Mouse (Mus musculus) fat pad, adult 2 months (tissue): ENCODE measurements at regions not wholly inside any gene's neighbourhood (a gene's known extent, or its start where the extent isn't known, plus 50 kb on each side); places are given as distances from the start of the nearest gene placed in this dataset.

ENCODE experiments used
- DNase-seq: peaks from one replicate; pipeline ENCODE4 v3.0.0-alpha.2; 2011; ENCODE audit warnings: low read depth, low spot score; ENCODE audit errors: extremely low read depth

DNA sequence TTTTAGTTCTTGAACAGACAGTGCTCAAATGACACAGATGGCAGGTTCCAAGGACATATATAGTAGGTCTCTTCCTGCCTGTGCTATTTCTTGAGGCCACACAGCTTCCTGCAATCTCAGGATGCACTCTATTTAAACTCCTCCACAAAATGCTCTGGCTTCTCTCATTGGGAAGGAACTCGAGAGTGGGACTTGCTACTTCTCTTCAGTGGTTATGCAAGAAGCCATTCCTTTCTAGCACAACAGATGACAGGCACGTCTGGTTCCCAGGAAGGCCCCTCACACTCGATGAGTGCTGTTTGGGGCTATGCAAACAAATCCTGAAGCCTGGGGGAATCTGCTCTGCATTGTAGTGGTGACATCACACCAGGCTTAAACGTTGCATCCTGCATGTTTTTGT is 425.6 kb upstream of the Kazn start:
- DNase-seq: no peak

DNA sequence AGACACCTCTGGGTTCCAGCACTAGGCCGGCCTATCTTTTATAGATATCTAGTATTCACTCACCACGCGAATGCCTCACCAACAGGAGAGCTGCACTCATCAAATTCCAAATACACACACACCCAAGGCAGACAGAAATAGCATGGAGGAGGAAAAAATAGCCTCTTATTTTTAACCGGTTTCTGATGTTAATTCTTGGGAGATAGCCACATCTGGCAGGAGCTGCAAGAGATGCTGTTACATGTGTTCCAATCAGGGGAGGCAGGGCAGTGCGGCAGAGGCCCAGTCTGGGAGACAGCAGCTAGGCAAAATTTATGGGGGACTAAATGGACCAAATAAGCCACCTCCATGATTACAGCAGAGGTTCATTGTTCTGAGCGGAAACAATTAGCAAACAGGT is 419.0 kb upstream of the Kazn start:
- no peak for DNase-seq

DNA sequence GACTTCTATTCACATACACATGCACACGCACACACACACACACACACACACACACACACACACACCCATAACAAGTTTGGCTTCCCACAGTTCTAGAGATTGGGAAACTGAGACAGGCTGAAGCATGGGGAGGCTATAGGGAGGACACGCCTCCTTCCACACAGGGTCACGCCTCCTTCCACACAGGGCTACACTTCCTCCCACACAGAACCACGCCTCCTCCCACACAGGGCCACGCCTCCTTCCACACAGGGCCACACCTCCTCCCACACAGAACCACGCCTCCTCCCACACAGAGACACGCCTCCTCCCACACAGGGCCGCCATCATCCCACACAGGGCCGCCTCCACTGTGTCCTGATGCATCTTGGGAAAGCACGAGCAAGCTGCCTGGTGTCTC is 401.9 kb upstream of the Kazn start:
- no peak for DNase-seq

DNA sequence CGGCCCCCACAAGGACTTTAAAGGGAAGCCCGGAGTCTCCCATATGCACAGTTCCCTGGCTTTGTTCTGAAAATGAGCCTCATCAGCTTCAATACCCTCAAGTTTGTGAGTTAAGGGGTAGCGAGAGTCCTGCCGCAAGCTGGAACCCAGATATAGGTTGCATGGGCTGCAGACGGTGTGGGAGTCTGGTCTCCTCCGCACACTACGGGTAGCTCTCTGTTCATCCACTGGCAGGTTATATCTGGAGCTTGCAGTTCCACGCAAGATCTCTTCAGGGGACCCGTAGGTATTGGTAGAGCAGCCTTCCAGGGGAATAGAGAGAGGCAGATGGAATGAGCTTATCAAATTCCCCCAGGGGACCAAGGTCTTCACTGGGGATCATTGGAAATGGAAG is 400.1 kb upstream of the Kazn start:
- no peak for DNase-seq

DNA sequence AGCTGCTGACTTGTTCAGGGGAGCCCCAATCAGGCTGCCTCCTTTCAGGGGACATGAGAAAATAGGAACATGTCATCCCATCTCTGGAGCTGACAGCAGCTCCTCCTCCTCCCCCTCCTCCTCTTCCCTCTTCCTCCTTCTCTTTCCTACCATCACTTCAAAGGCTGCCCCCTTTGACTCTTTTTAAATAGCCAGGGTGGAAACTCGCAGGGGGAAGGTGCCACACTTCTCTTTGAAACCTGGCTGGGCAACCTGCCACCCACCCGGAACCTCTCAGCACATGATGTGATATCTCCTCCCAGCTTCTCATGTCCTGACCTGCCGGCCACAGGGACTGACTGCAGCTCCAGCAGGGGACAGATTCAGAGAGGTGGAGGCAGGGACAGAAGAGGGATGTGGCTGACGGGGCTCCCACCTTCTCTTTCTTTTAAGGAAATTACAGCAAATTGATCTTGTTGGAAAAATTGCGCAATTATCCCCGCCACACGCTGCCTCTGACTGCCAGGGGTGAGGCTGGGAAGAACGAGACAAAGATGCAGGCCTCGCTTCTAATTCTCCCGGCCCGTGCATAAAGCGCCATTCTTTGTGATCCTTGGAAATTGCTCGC is 399.6 kb upstream of the Kazn start:
- no peak for DNase-seq

DNA sequence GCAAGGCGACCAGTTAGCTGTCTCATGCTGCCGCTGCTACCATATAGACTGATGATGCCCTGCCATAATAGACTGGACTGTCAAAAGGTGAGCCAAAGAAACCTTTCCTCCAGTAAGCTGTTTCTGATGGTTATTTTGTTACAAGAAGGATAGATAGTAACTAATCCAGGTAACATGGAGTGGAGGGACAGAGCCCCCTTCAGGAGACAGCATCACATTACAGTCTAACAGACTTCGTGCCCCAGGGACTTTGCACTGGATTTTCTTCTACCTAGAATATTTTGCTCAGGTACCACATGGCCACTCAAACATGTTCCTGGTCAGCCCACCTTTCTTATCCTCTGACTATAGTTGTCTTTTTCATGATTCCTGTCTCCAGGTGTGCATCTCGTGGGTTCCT is 398.9 kb upstream of the Kazn start:
- DNase-seq: no peak

DNA sequence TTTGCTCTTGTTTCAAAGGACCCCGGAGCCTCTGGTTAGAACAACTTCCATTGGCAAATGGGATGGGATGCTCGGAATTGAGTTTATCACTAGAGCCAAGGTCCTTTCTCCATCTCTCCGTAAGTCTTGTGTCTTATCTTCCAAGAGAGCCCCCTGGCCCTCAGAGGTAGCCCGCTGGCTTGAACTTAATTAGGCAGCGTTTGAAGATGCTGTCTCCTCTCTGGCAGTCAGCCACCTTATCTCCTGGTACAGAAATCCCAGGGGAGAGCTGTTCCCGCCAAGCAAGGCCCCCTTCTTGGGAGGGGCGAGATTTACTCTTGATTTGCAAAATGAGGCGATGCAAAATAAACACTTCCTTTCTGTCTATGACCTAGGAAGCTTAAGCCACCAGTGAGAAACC is 395.2 kb upstream of the Kazn start:
- no peak for DNase-seq

DNA sequence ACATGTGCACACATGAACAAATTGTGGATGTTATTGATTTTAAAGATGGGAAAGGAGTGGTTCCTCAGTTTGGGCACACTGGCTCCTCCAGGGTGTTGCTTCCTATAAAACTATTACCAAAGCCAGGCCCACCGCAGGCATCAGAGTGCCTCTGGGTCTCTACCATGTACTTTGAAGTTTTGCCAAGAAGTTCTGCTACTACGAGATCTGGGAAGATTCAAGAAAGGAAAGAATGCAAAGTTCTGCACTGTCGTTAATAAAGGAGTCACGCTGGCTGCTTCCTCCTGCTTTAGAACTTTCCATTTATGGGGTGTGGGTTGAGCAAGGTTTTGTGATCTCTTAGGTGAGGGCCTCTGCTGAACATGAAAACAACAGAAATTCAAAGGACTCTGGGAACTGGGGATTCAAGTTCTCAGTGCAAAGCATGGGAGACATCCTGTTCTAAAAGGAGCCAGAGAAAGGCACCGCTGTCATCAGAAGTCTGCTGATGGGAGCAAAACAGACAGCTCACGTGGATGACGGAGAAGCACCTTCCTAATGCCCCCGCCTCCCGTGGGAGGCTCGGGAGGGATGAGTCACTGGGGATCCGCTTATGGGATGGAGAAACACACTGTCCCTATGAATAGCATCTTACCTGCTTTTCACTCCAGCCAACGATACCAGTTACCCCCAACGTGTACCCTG is 394.6 kb upstream of the Kazn start:
- no peak for DNase-seq

DNA sequence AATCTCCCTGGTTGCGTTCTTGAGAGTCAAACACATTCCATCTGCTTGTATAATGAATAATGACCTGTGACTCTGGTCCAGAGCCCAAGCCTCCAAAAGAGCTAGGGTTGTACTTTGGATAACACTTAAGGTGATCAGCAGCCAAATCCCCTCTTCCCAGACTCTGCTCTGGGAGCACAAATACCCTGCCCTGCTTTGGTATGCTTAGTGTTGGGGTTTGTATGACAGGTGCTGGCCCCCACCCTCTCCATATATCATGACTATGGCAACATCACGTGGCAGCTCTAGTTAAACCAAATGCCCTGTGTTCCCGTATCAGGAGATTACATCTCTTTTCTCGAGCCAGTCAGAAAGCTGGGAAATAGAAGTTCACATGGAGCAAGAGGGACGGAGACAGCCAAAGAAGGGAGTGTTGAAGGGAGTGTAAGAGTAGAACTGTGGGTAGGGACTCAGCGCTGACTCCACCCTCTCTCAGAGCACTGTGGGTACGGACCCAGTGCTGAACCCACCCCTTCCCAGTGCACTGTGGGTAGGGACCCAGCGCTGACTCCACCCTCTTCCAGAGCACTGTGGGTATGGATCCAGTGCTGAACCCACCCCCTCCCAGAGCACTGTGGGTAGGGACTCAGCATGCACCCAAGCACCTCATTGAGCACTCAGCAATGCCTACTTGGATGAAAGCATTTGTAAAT is 387.4 kb upstream of the Kazn start:
- DNase-seq: no peak

DNA sequence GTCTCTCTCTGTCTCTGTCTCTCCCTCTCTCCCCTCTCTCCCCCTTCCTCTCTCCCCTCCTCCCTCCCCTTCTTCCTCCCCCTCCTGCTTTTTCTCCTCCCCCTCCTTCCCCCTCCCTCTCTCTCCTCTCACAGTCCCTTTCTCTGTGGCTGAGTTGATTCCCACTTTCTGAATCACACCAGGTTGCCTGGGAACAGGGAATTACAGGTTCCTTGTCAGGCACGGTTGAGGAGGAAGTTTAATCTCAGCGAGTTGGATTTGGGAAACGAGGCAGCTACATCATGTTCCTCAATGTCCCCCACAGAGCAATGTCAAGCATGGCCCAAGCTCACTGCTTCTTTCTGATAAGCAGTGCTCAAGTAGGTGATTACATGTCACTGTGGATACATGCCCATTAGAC is 386.3 kb upstream of the Kazn start:
- DNase-seq: no peak

DNA sequence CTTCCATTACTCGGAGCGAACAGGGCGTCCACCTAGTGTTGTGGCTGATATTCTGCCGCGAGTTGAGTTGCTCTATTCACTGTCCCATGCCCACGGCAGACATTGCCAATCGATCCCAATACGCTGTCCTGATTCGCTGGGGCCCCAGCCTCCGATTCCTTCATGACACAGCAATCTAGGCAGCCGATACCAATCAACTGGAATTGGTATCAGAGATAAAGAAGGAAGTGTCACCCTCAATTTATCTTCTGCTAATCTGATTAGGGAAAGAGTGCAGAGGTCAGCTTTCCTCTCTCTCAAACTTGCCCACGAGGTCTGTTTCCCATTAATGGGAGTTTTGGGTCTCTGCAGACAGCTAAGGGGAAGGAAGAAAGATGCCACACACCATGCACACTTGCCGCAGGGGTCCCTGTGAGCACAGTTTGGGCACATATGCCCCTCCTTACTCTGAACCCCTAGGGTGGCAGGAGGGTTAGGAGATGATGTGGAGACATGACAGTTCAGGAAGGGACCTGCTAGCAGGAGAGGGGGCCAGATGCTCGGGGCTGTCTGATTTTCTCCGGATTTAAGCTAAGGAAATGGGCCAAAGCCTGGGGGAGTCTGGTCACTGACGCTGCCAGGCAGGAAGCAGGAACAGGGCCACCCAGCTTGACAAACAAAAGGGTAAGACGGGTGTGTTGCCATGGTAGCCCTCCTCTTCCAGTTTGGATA is 383.1 kb upstream of the Kazn start:
- DNase-seq: no peak

DNA sequence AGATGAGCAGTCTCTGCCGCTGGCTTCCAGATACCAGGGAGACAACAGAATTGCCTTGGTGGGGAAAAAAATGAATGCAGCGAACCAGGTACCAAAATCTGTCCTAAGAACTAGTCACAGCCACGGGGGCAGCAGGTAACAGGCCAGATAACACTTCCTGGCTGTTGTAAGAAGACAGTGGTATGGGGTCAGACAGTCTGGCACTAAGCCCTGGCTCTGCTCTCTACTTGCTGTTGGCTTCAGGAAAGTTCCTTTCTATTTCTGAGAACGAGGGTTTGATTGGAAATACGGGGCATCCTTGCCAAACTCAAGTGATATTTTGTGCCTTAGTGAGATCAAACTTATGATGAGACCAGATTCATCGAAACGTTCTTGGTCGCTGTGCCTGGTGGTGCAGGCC is 380.2 kb upstream of the Kazn start:
- no peak for DNase-seq

DNA sequence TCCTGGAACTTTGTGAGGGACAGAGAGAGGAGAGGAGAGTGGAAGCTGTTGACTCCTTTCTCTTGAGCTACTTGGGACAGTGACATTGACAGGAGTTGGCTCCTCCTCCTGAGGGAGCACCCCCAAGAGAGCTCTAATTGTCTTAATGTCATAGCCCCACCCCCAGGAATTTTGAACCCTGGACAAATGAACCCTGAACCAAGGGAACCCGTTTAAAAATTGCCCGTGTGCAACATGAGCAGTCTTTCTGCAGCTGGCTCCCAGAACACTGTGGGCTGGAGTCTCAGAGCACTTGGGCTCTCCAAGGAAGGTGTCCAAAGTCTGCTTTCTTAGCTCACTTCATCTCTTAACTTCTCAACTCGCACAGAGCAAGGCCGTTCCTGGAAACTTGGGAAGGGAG is 379.6 kb upstream of the Kazn start:
- no peak for DNase-seq

DNA sequence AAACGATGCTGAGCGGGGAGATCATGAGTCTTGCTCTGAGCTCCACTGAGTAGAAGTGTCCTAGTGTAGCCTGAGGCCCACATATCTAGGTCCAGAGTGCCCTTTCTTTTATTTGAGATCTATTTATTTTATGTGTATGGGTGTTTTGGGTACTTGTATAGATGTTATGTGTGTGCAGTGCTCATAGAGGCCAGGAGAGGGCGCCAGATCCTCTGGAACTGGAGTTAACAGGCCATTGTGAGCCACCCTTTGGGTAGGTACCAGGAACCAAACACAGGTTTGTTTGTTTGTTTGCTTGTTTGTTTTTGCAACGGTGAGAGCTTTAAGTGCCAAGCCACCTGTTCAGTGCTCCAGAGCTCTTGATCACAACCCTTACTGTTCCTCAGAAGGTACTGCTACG is 378.5 kb upstream of the Kazn start:
- no peak for DNase-seq

DNA sequence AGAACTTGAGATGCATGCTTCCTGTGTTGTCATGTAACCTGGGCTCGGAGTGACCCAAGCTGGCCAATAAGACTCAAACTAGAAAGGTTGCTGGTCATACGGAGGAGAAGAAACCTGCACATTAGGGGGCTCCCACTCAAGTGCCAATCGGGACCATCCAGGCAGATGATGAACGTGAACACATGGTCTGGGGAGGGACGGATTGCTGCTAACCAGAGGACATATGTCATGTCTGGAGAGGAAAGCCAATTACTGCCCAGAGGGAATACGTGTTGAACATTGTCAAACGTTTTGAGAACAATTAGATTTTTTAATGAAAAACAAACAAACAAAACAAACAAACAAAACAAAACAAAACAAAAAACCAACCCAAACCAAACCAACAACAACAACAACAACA is 377.7 kb upstream of the Kazn start:
- no peak for DNase-seq

DNA sequence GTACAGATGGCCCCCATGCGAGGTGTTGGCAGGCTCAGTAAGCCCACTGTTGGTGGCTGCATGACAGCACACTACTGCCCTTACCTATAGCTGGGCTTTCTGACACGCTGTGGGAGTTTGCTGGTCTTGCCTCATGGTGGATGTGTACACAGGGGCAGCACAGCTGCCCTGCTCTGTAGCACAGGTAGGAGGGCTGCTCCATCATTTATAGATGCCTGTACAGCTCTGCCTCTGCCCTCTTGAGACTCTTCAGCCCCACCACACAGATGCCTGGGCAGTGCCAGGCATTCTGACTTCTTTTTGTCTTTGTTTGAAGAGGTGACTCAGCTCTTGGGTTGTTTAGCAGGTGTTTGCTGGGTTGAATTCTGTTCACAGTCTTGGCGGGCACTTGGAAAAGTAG is 365.9 kb upstream of the Kazn start:
- no peak for DNase-seq

DNA sequence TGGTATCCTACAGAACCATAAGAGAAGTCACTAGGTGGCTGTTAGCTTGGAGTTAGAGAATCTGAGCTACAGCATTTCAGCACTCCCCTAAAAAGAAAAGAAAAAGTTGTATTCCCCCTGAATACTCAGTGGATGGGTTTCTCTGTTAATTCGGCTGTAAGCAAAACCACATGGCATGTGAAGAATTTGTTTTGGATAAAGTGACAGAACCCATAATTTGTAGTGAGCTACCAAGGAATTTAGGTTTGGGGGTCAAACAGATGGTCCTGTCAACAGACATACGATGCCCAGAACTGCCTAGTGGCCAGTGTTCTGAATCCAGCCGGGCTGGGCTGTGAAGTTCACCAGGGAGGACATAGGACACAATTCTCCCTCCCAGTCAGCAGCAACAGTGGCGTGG is 358.0 kb upstream of the Kazn start:
- no peak for DNase-seq

DNA sequence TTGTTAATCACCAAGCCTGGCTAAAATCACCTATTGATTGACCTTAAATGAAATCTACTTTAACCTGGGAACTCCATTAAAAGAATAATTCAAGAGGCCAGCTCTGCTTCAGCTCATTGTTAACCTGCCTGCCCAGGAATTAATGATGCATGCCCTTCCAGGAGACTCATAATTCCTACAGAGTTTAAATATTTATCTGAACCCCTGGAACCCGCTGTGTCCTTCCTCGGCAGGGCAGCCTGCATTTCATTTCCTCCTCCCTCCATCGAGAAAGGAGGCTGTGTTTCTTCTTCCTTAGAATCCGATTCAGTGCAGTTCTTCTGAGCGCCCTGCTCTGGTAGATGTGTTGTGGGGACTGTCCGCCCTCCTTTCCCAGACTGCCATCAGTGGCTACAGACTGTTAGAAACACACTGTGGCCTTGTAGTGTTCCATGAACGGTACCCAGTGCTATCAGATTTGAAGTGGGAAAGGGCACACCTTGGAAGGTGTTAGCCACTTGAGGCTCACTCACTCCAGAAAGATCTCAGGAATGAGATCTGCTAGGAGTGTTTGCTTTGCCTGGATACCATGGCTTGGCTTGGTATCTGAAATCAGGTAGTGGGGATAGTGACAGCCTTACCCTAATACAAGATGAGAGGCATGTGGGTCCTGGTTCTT is 350.0 kb upstream of the Kazn start:
- DNase-seq: no peak

DNA sequence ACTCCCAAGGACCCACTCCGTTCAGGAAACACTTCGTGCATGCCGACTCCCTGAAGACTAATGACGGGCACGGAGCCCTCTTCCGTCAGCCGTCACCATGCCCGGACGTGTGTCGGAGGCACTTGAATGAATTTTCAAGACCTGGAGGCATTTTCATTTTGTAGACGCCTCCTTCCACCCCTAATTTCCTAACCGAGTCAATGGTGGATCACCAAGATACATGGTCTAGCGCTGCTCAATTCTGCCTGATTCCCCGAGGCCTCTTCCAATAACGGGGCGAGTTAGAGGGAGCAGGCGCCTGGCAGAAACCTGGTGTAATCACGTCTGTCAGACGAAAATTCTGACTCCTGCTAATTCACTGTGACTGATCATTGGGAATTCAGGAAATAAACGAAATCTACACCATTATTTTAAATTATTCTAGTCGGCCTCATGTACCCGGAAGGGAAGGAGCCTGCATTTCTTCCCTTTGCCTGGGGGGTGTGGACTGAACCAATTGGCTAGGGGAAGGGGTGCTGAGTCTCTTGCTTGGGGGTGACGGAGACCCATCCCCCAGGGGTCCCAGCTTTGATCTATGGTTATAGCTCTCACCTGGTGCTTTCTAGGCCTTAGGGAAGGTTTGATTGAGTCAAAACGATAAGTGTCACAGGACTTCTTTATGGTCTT is 349.4 kb upstream of the Kazn start:
- DNase-seq: no peak

DNA sequence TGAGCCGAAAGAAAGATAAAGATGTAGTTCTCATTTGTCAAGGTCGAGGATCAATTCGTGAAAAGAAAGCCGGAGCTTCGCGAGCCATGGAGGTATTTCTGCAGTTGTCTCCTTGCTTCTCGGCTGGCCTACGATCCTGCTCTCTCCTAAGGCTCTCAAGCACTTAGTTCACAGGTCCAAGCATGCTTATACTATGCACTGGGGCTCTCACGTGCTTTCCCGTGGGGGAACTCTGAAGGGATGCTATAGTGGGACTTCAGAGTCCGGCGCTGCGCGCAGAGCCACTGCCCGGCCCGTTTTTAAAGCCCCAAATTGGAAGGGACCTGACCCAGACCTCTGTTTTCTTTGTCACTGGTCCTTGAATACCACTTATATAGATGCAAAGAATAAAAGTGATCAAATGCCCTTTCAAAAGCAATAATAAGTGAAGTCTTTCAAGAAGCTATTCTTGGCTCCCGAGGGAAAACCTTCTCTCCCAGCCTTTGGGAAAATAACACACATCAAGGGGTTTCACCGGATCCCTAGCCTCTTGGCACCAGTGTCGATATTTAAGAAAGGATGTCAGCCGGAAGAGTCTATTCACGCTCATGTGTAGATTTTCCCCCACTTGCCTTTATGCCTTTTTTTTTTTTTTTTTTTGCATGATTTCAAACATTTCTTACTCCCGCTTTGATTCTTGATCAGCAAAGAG is 348.3 kb upstream of the Kazn start:
- DNase-seq: no peak
